Mouse (Mus musculus) stomach, embryonic 15.5 days (tissue): ENCODE results near the gene St8sia1. TPM values are rescaled to one million over a fixed set of nuclear protein-coding genes. Genes with fewer than 3 reads are reported as not detected.
"Not testable (repeated sequence)": the region's sequence is repeated elsewhere in the genome, so short reads cannot be mapped to it uniquely, and the experiment has no call there.

Experiments used
- ATAC-seq: fragments of 200-750 bp; cut with Nextera tagmentation; 2 replicates; pipeline ENCODE4 v1.8.0; 2017; ENCODE audit warnings: low read depth, moderate number of reproducible peaks, moderate TSS enrichment; ENCODE audit not compliant: insufficient read depth, low FRiP score
- H3K27ac ChIP-seq: fragments of 300-500 bp; sonication (generic); 2 replicates; pipeline ENCODE4 v1.5.1; 2015; ENCODE audit warnings: mild to moderate bottlenecking, inconsistent platforms
- H3K27me3 ChIP-seq: fragments of 300-500 bp; sonication (generic); replicated peaks from 2 replicates; pipeline ENCODE4 v1.6.1; 2015; ENCODE audit warnings: inconsistent platforms
- H3K36me3 ChIP-seq: fragments of 300-500 bp; sonication (generic); 2 replicates; pipeline ENCODE4 v1.6.1; 2015; ENCODE audit warnings: inconsistent platforms
- H3K4me1 ChIP-seq: fragments of 300-500 bp; sonication (generic); 2 replicates; pipeline ENCODE4 v1.6.1; 2015; ENCODE audit warnings: inconsistent platforms
- H3K4me2 ChIP-seq: fragments of 300-500 bp; sonication (generic); 2 replicates; pipeline ENCODE4 v1.6.1; 2015; ENCODE audit warnings: mild to moderate bottlenecking, inconsistent platforms
- H3K4me3 ChIP-seq: fragments of 300-500 bp; sonication (generic); replicated peaks from 2 replicates; pipeline ENCODE4 v1.5.1; 2015; ENCODE audit warnings: inconsistent platforms
- H3K9ac ChIP-seq: fragments of 300-500 bp; sonication (generic); 2 replicates; pipeline ENCODE4 v1.6.1; 2015; ENCODE audit warnings: inconsistent platforms
- H3K9me3 ChIP-seq: fragments of 300-500 bp; sonication (generic); 2 replicates; pipeline ENCODE4 v1.6.1; 2016; ENCODE audit warnings: inconsistent platforms
- WGBS: fragments of 180-500 bp; shearing (Covaris S2); methylation state at CpG from one replicate; pipeline ENCODE4 v1.1.7; 2015; 5-methylcytosine and 5-hydroxymethylcytosine counted together
- polyA plus RNA-seq: library from polyadenylated mRNA; unstranded; fragments of >200 nt; fragmentation: Nextera tagmentation; extraction: Ambion mirVana; gene quantifications from 2 replicates; pipeline ENCODE4 v1.2.1, GENCODE M21; 2015

St8sia1 gene
- polyA plus RNA-seq, 1 experiment from 2014 or later = 0.96 TPM

DNA sequence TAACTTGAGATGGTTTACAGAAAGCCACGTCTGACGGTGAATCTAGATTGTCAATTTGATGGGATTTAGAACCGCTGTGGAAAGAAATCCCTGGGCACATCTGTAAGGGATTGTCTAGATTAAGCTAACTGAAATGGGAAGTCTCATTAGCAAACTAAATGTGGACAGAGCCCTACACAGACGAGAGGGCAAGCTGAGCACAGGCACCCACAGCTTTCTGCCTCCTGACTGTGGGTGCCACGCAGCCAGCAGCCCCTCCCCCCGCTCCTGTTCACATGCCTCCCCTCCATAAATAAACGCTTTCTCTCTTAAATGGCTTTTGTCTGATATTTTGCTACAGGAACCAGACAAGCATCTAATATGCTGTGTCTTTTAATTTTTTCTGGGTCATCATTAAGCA, 27.8 kb upstream of the St8sia1 start:
- Histone ChIP-seq H3K27me3 (no peaks in the 10 kb centered on the region), H3K9ac (no peak overlapping the region), H3K36me3 (no peaks in the 10 kb centered on the region), H3K4me3 (no peak overlapping the region), H3K4me1 (0 out of 2 replicates have a peak, but pooled peaks cover 3% of the 10 kb centered on the region), H3K9me3 (no peaks in the 10 kb centered on the region), H3K27ac (no peak overlapping the region), H3K4me2 (no peak overlapping the region)
- 42% methylated on average over 7 of the region's 7 CpGs for WGBS
- no peak for ATAC-seq

- H3K9me3 ChIP-seq = no peaks in the 10 kb centered on the region
- no peak for ATAC-seq
- 47% methylated on average over 7 of the region's 7 CpGs for WGBS
These were observed 27.3 kb upstream of the St8sia1 start for GRCm38 (mm10) chr6:142991391-142992059.

GRCm38 (mm10) chr6:142990516-142990915, 26.3 kb upstream of the St8sia1 start:
- no peak overlapping the region for H3K9ac ChIP-seq
- no peak for ATAC-seq
- H3K4me2 ChIP-seq = no peak overlapping the region
- H3K9me3 ChIP-seq = no peaks in the 10 kb centered on the region
- H3K27ac ChIP-seq = no peak overlapping the region
- H3K36me3 ChIP-seq = no peaks in the 10 kb centered on the region
- H3K27me3 ChIP-seq = no peaks in the 10 kb centered on the region
- no peak overlapping the region for H3K4me3 ChIP-seq
- H3K4me1 ChIP-seq = 0 out of 2 replicates have a peak, but pooled peaks cover 3% of the 10 kb centered on the region
- WGBS = 73% methylated on average over 9 of the region's 9 CpGs

More at GRCm38 (mm10) chr6:142991391-142992059, 27.3 kb upstream of the St8sia1 start:
- Histone ChIP-seq H3K36me3 (no peaks in the 10 kb centered on the region), H3K9ac (no peak overlapping the region), H3K4me3 (no peak overlapping the region), H3K27me3 (no peaks in the 10 kb centered on the region), H3K4me1 (0 out of 2 replicates have a peak, but pooled peaks cover 3% of the 10 kb centered on the region), H3K27ac (no peak overlapping the region), H3K4me2 (no peak overlapping the region)

- Histone ChIP-seq H3K9me3 (no peaks in the 10 kb centered on the region), H3K4me3 (no peak overlapping the region), H3K27me3 (no peaks in the 10 kb centered on the region), H3K27ac (no peak overlapping the region), H3K36me3 (no peaks in the 10 kb centered on the region), H3K4me2 (no peak overlapping the region), H3K9ac (no peak overlapping the region), H3K4me1 (0 out of 2 replicates have a peak, but pooled peaks cover 3% of the 10 kb centered on the region)
- ATAC-seq = no peak
- 76% methylated on average over 13 of the region's 13 CpGs for WGBS
These were observed 25.2 kb upstream of the St8sia1 start for GRCm38 (mm10) chr6:142989495-142989894.

DNA sequence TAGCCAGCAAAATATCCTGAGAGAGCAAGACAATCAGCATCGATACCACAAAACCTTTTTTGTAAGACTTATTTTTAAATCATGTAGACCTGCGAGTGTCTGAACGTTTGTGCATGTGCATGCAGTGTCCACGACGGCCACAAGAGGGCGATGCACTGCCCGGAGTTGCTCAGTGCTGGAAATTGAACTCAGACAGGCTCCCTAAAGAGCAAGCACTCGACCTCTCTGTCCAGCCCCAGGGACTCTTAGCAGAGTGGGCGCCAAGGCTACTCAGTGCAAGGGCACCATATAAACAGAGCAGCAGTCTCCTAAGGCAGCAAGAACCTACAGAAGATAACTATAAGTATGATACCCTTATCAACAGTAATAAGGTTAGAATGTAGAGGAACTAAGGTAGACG, 24.5 kb upstream of the St8sia1 start:
- Histone ChIP-seq H3K4me1 (0 out of 2 replicates have a peak, but pooled peaks cover 2% of the 10 kb centered on the region), H3K9me3 (no peaks in the 10 kb centered on the region), H3K9ac (no peak overlapping the region), H3K4me3 (no peak overlapping the region), H3K27ac (no peak overlapping the region), H3K36me3 (no peaks in the 10 kb centered on the region), H3K4me2 (no peak overlapping the region), H3K27me3 (no peaks in the 10 kb centered on the region)
- no peak for ATAC-seq
- WGBS = 29% methylated on average over 10 of the region's 10 CpGs

- no peaks in the 10 kb centered on the region for H3K27me3 ChIP-seq
- H3K27ac ChIP-seq = no peak overlapping the region
- no peaks in the 10 kb centered on the region for H3K36me3 ChIP-seq
- H3K4me2 ChIP-seq = no peak overlapping the region
- H3K9me3 ChIP-seq = no peaks in the 10 kb centered on the region
- no peak overlapping the region for H3K4me3 ChIP-seq
- no peak overlapping the region for H3K9ac ChIP-seq
- no peaks in the 10 kb centered on the region for H3K4me1 ChIP-seq
- no peak for ATAC-seq
- WGBS = 65% methylated on average over 6 of the region's 6 CpGs
These were observed 24.0 kb upstream of the St8sia1 start for GRCm38 (mm10) chr6:142988231-142988630.

- Histone ChIP-seq H3K4me1 (no peaks in the 10 kb centered on the region), H3K4me2 (no peak overlapping the region), H3K36me3 (no peaks in the 10 kb centered on the region), H3K9ac (no peak overlapping the region), H3K4me3 (no peak overlapping the region), H3K27me3 (no peaks in the 10 kb centered on the region), H3K27ac (no peak overlapping the region), H3K9me3 (no peaks in the 10 kb centered on the region)
- 68% methylated on average over 6 of the region's 6 CpGs for WGBS
- ATAC-seq = no peak
These were observed 23.4 kb upstream of the St8sia1 start for GRCm38 (mm10) chr6:142987616-142988015.

DNA sequence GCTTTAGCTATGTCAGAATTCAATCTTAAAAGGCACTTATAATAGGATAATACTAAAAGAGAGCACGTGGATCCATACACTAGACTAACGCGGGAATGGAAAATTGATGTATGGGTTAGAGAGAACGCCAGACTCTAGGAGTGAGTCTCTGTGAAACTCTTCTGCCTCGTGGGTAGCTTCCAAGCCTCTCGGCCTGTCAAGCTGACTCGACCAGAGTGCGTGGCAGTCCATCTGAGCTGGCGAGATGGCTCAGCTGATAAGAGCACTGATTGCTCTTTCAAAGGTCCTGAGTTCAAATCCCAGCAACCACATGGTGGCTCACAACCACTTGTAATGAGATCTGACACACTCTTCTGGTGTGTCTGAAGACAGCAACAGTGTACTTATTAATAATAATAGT, 22.5 kb upstream of the St8sia1 start:
- H3K4me3 ChIP-seq, H3K27me3 ChIP-seq, H3K36me3 ChIP-seq, ATAC-seq, H3K9me3 ChIP-seq, H3K4me1 ChIP-seq, H3K4me2 ChIP-seq, H3K9ac ChIP-seq, H3K27ac ChIP-seq: not testable (repeated sequence)
- WGBS = 80% methylated on average over 9 of the region's 9 CpGs

GRCm38 (mm10) chr6:142985561-142986238, 21.4 kb upstream of the St8sia1 start:
- not testable (repeated sequence) for H3K27ac ChIP-seq, H3K27me3 ChIP-seq, ATAC-seq, H3K9ac ChIP-seq, H3K9me3 ChIP-seq, H3K4me2 ChIP-seq, H3K36me3 ChIP-seq, H3K4me1 ChIP-seq, H3K4me3 ChIP-seq
- 86% methylated on average over 9 of the region's 9 CpGs for WGBS

DNA sequence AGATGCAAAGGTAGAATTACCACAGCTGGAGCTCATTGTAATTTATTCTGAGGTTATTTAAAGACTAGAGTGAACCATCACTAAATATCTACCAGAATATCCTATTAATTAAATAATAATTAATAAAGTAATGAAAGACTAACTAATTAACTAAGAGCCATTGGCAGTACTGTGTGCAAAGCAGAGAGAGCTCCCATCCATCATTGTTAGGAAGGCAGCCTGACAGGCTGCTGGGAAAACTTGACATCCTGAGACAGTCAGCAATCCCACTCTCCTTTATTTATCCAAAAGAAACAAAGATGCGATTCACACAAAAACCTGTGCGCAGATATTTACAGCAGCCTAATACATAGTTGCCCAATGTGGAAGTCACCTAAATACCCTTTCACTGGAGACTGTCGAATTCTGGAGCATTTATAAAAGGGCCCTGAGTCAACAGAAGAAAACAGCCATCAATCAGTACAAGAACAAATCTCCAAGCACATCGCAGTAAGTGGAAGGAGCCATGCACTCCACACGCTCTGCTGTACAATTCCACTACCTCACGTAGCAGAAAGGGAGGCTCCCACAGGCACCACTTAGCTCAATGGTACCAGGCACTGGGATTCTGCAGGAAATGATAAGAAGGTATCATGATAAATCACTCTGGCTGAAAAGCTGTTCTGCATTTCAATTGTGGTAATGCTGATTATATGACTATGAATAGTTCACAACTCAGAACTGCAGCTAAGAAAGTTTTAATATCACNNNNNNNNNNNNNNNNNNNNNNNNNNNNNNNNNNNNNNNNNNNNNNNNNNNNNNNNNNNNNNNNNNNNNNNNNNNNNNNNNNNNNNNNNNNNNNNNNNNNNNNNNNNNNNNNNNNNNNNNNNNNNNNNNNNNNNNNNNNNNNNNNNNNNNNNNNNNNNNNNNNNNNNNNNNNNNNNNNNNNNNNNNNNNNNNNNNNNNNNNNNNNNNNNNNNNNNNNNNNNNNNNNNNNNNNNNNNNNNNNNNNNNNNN, 15.7 kb upstream of the St8sia1 start:
- WGBS = 15% methylated on average over 6 of the region's 6 CpGs
- H3K27ac ChIP-seq = no peak overlapping the region
- ATAC-seq = peak; percentile 58; the same call in 1 of the 2 replicates

GRCm38 (mm10) chr6:142977221-142977620, 13.0 kb upstream of the St8sia1 start:
- Histone ChIP-seq H3K27me3 (no peaks in the 10 kb centered on the region), H3K4me1 (no peaks in the 10 kb centered on the region), H3K9ac (no peak overlapping the region), H3K4me2 (no peak overlapping the region), H3K4me3 (no peak overlapping the region), H3K27ac (no peak overlapping the region), H3K36me3 (no peaks in the 10 kb centered on the region), H3K9me3 (no peaks in the 10 kb centered on the region)
- 48% methylated on average over 1 of the region's 1 CpGs for WGBS
- ATAC-seq = no peak

More for the DNA sequence above, 15.7 kb upstream of the St8sia1 start:
- H3K9ac ChIP-seq = no peak overlapping the region
- no peak overlapping the region for H3K4me3 ChIP-seq
- no peak overlapping the region for H3K4me2 ChIP-seq
- no peaks in the 10 kb centered on the region for H3K4me1 ChIP-seq
- no peaks in the 10 kb centered on the region for H3K27me3 ChIP-seq
- H3K36me3 ChIP-seq = no peaks in the 10 kb centered on the region
- H3K9me3 ChIP-seq = no peaks in the 10 kb centered on the region
